Comparison of ENCODE assay signal across 22 mouse cellular contexts in the genomic region with DNA sequence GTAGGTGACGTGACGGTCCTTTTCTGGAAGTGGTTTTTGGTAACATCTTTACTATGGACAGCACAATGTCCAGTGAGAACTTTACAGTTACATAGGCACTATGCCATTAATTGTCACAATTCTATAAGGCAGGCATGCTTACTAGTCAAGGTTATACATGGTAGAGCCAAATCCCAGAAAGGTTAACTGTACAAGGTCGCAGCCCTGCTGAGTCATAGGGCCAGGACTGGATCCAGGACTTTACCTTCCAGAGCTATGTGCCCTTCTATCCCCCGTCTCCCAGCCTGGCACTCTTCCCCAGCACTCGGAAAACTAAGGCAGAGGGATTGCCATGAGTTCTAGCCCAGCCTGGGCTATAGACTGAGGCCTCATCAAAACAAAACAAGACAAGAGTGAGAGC. TPM values are rescaled to one million over a fixed set of nuclear protein-coding genes. Genes with fewer than 3 reads are reported as not detected.
A peak's percentile ranks its signal among the peaks of the same experiment; 100 is the strongest.
DNase-seq lines count a peak whose midpoint lies in the region; ATAC-seq and TF ChIP-seq lines count a peak whose summit lies in the region.
"Had no signal": no experiment of that assay in that cellular context is flagged by ENCODE, and none has a peak within 500 bp of the region (broad histone marks: within the 10 kb centered on the region; RNA-seq: fewer than 3 reads in every experiment).

No protein-coding gene starts in this region.

- H3K4me1 ChIP-seq in heart, embryonic 10.5 days: no peaks in the 10 kb centered on the region
- H3K4me1 ChIP-seq in heart, embryonic 11.5 days (ENCODE audit: control insufficient read depth, insufficient read depth, low read length): no peaks in the 10 kb centered on the region
- H3K4me1 ChIP-seq in liver, adult 2 months (ENCODE audit: control insufficient read depth, insufficient read depth, low read length): no peaks in the 10 kb centered on the region
- no peaks in the 10 kb centered on the region; the same call in 1 of the 2 replicates for H3K4me1 ChIP-seq in liver, postnatal 0 days (ENCODE audit: insufficient read depth)
- H3K4me1 ChIP-seq: embryonic facial prominence, embryonic 13.5 days; embryonic facial prominence, embryonic 15.5 days; forebrain, embryonic 10.5 days; forebrain, embryonic 12.5 days had no signal

- TF ChIP-seq CTCF in liver, adult 2 months (IDR thresholded peaks at IDR 0.05; ENCODE audit: low read depth, low read length): no peak
- no peak for TF ChIP-seq CTCF in liver, postnatal 0 days (IDR thresholded peaks at IDR 0.05; ENCODE audit: low read depth)

- H3K4me2 ChIP-seq in heart, embryonic 11.5 days: no peak overlapping the region
- H3K4me2 ChIP-seq in liver, postnatal 0 days (ENCODE audit: low read depth, low read length): no peak overlapping the region
- H3K4me2 ChIP-seq: embryonic facial prominence, embryonic 13.5 days; embryonic facial prominence, embryonic 15.5 days; forebrain, embryonic 12.5 days had no signal

- H3K36me3 ChIP-seq in heart, embryonic 10.5 days: peaks cover 42% of the 10 kb centered on the region
- H3K36me3 ChIP-seq in heart, embryonic 11.5 days (ENCODE audit: control insufficient read depth, insufficient read depth, low read length): peaks cover 8% of the 10 kb centered on the region
- H3K36me3 ChIP-seq in liver, adult 2 months (ENCODE audit: control insufficient read depth, insufficient read depth, low read length): peaks cover 32% of the 10 kb centered on the region
- H3K36me3 ChIP-seq in liver, postnatal 0 days (replicated peaks; ENCODE audit: insufficient read depth, low read length): peaks cover 9% of the 10 kb centered on the region; the same call in 1 of the 2 replicates

- WGBS in heart, embryonic 10.5 days: 88% methylated on average over 5 of the region's 5 CpGs
- 82% methylated on average over 5 of the region's 5 CpGs for WGBS in heart, embryonic 11.5 days (ENCODE audit: insufficient replicate concordance)
- WGBS in liver, adult 2 months: 56% methylated on average over 5 of the region's 5 CpGs
- WGBS in liver, postnatal 0 days (ENCODE audit: insufficient replicate concordance): 85% methylated on average over 5 of the region's 5 CpGs

- H3K9ac ChIP-seq in heart, embryonic 11.5 days (ENCODE audit: low read depth, low read length): no peak overlapping the region
- H3K9ac ChIP-seq in liver, adult 2 months (ENCODE audit: low read depth, low read length): no peak overlapping the region
- H3K9ac ChIP-seq in liver, postnatal 0 days (replicated peaks): no peak overlapping the region
- H3K9ac ChIP-seq: embryonic facial prominence, embryonic 13.5 days; embryonic facial prominence, embryonic 15.5 days; forebrain, embryonic 12.5 days had no signal

- DNase-seq in adrenal gland, adult 2 months: peak; percentile 45
- DNase-seq in adrenal gland, postnatal 10 days: no peak
- DNase-seq in adrenal gland, postnatal 36 days: peak; percentile 31 to 39
- no peak for DNase-seq in adrenal gland, postnatal 14 days
- peak; percentile 25 for DNase-seq in heart, embryonic 10.5 days (ENCODE audit: low spot score)
- DNase-seq in liver, adult 2 months (ENCODE audit: extremely low read depth, low read depth, low spot score): peak; percentile 63
- no peak for DNase-seq in liver, postnatal 0 days
- DNase-seq: cerebellum, adult 11 months; cerebellum, adult 18-20 months; cerebellum, adult 8-10 months; cerebellum, adult 9-11 months; cerebellum, postnatal 14 days; cerebellum, postnatal 36 days; embryo, embryonic 11 days had no signal

- H3K4me3 ChIP-seq in heart, embryonic 10.5 days: no peak overlapping the region
- H3K4me3 ChIP-seq in heart, embryonic 11.5 days (ENCODE audit: low read depth, low read length): no peak overlapping the region
- no peak overlapping the region for H3K4me3 ChIP-seq in liver, adult 2 months (ENCODE audit: insufficient read depth, low read depth, low read length)
- H3K4me3 ChIP-seq in liver, postnatal 0 days (ENCODE audit: low read depth, low read length): no peak overlapping the region
- H3K4me3 ChIP-seq: embryonic facial prominence, embryonic 13.5 days; embryonic facial prominence, embryonic 15.5 days; erythroblast, embryonic 14.5 days; forebrain, embryonic 10.5 days; forebrain, embryonic 12.5 days had no signal

- H3K27ac ChIP-seq in heart, embryonic 10.5 days: no peak overlapping the region
- no peak overlapping the region for H3K27ac ChIP-seq in heart, embryonic 11.5 days (ENCODE audit: low read depth, low read length)
- no peak overlapping the region for H3K27ac ChIP-seq in liver, adult 2 months (replicated peaks; ENCODE audit: insufficient read depth, low read depth, low read length)
- H3K27ac ChIP-seq in liver, postnatal 0 days (ENCODE audit: low read depth): no peak overlapping the region
- H3K27ac ChIP-seq: embryonic facial prominence, embryonic 13.5 days; embryonic facial prominence, embryonic 15.5 days; forebrain, embryonic 10.5 days; forebrain, embryonic 12.5 days had no signal

- H3K79me2 ChIP-seq in liver, adult 2 months (ENCODE audit: control insufficient read depth, insufficient read depth, low read length): no peaks in the 10 kb centered on the region

- TF ChIP-seq EP300 in liver, postnatal 0 days (IDR thresholded peaks at IDR 0.05; ENCODE audit: low read depth): no peak

- TF ChIP-seq POLR2A in liver, adult 2 months (IDR thresholded peaks at IDR 0.05; ENCODE audit: extremely low read depth, insufficient read depth, low read length): no peak

- no peak for ATAC-seq in heart, embryonic 11.5 days (replicated peaks; ENCODE audit: insufficient number of reproducible peaks, low FRiP score, low TSS enrichment)
- no peak for ATAC-seq in liver, postnatal 0 days
- ATAC-seq: forebrain, embryonic 14.5 days; forebrain, embryonic 16.5 days had no signal

- no peaks in the 10 kb centered on the region for H3K27me3 ChIP-seq in heart, embryonic 10.5 days (ENCODE audit: insufficient read depth, poor library complexity, severe bottlenecking)
- no peaks in the 10 kb centered on the region for H3K27me3 ChIP-seq in heart, embryonic 11.5 days (ENCODE audit: control insufficient read depth, insufficient read depth, low read length)
- no peaks in the 10 kb centered on the region for H3K27me3 ChIP-seq in liver, adult 2 months (ENCODE audit: control insufficient read depth, insufficient read depth, low read length)
- H3K27me3 ChIP-seq in liver, postnatal 0 days (ENCODE audit: insufficient read depth, low read length): no peaks in the 10 kb centered on the region
- H3K27me3 ChIP-seq: embryonic facial prominence, embryonic 13.5 days; embryonic facial prominence, embryonic 15.5 days; forebrain, embryonic 12.5 days had no signal

- no peaks in the 10 kb centered on the region for H3K9me3 ChIP-seq in heart, embryonic 10.5 days
- no peaks in the 10 kb centered on the region for H3K9me3 ChIP-seq in heart, embryonic 11.5 days (replicated peaks; ENCODE audit: control insufficient read depth, low read length)
- no peaks in the 10 kb centered on the region for H3K9me3 ChIP-seq in liver, postnatal 0 days (ENCODE audit: low read length)
- H3K9me3 ChIP-seq: embryonic facial prominence, embryonic 13.5 days; embryonic facial prominence, embryonic 15.5 days; forebrain, embryonic 10.5 days; forebrain, embryonic 12.5 days had no signal

RNA-seq across cellular contexts. Expression of a gene that starts 26.7 kb away (rescaled TPM):
- total RNA-seq in adrenal gland, adult 2 months (2021): 10 to 100 TPM; 64.1 to 84.2 TPM
- 1.5 and 2.2 TPM in 2 replicates for polyA plus RNA-seq in adrenal gland, adult 2 months (2012; rRNA removed)
- total RNA-seq in adrenal gland, postnatal 10 days (2021): 10 to 100 TPM; 55.3 to 65.0 TPM
- total RNA-seq in adrenal gland, postnatal 36 days (2021): 10 to 100 TPM; 74.5 to 78.0 TPM
- total RNA-seq in adrenal gland, postnatal 14 days (2021): 57.7 and 60.2 TPM in 2 replicates
- polyA plus RNA-seq in heart, embryonic 10.5 days (2016; fragmentation: Nextera tagmentation; extraction: Ambion mirVana): 80.2 and 89.6 TPM in 2 replicates
- 76.9 and 86.7 TPM in 2 replicates for polyA plus RNA-seq in heart, embryonic 11.5 days (2014; fragmentation: Nextera tagmentation; extraction: Ambion mirVana)
- 49.3 and 61.1 TPM in 2 replicates for total RNA-seq in liver, adult 2 months (2014; rRNA removed)
- 10.2 and 12.7 TPM in 2 replicates for polyA plus RNA-seq in liver, adult 2 months (2012; rRNA removed)
- polyA plus RNA-seq in liver, postnatal 0 days (2015; fragmentation: Nextera tagmentation; extraction: Ambion mirVana): 77.0 and 77.5 TPM in 2 replicates

RNA-seq across cellular contexts. Expression of a gene that starts 36.6 kb away (rescaled TPM):
- total RNA-seq in adrenal gland, adult 2 months (2021): 100 to 1,000 TPM; 114 to 126 TPM
- 30.7 and 32.0 TPM in 2 replicates for polyA plus RNA-seq in adrenal gland, adult 2 months (2012; rRNA removed)
- total RNA-seq in adrenal gland, postnatal 10 days (2021): 10 to 100 TPM; 93.1 to 94.1 TPM
- 100 to 1,000 TPM in 1 of 2 experiments, 10 to 100 TPM in 1; 86.7 to 120 TPM for total RNA-seq in adrenal gland, postnatal 36 days (2021)
- total RNA-seq in adrenal gland, postnatal 14 days (2021): 89.4 and 90.7 TPM in 2 replicates
- 45.5 and 48.9 TPM in 2 replicates for polyA plus RNA-seq in heart, embryonic 10.5 days (2016; fragmentation: Nextera tagmentation; extraction: Ambion mirVana)
- polyA plus RNA-seq in heart, embryonic 11.5 days (2014; fragmentation: Nextera tagmentation; extraction: Ambion mirVana): 46.6 and 47.7 TPM in 2 replicates
- total RNA-seq in liver, adult 2 months (2014; rRNA removed): 44.0 and 49.7 TPM in 2 replicates
- polyA plus RNA-seq in liver, adult 2 months (2012; rRNA removed): 25.3 and 26.3 TPM in 2 replicates
- polyA plus RNA-seq in liver, postnatal 0 days (2015; fragmentation: Nextera tagmentation; extraction: Ambion mirVana): 15.2 and 15.5 TPM in 2 replicates

Comparison
In these comparisons a context has a peak if more than half of its experiments do, and no peak if none do; other contexts are left out.
1. DNase-seq: peak in adrenal gland, adult 2 months (single experiment), adrenal gland, postnatal 36 days (2 of 2), heart, embryonic 10.5 days (single experiment) and liver, adult 2 months (single experiment); none in adrenal gland, postnatal 10 days (single experiment), adrenal gland, postnatal 14 days (single experiment) and liver, postnatal 0 days (single experiment).